Mouse (Mus musculus): ENCODE measurements around the gene Rab1b.

Rab1b gene

GRCm38 (mm10) chr19:5049325-5049724, 57.5 kb downstream of the Rab1b start:
- DNase-seq: no peak
